Mouse (Mus musculus) frontal cortex, postnatal 10 days (tissue): ENCODE data around the gene Rfng.
"Not testable (repeated sequence)": the region's sequence is repeated elsewhere in the genome, so short reads cannot be mapped to it uniquely, and the experiment has no call there.

Experiments used
- DNase-seq, 2 experiments: peaks; one replicate each; pipeline ENCODE4 v3.0.0; 2022; ENCODE audit warnings: low spot score in 2 of 2, mixed read lengths in 1 of 2

The Rfng gene

GRCm38 (mm10) chr11:120812068-120812467 is 28.1 kb upstream of the Rfng start:
- DNase-seq = no peak

GRCm38 (mm10) chr11:120808010-120808409 is 24.0 kb upstream of the Rfng start:
- DNase-seq = no peak

GRCm38 (mm10) chr11:120805375-120806298 is 21.6 kb upstream of the Rfng start:
- DNase-seq = no peak

GRCm38 (mm10) chr11:120804769-120805168 is 20.8 kb upstream of the Rfng start:
- no peak for DNase-seq

- DNase-seq = no peak
Observed at GRCm38 (mm10) chr11:120804274-120804673, 20.3 kb upstream of the Rfng start.

- DNase-seq = peak; percentile 65 to 79
Observed at GRCm38 (mm10) chr11:120800061-120800904, 16.3 kb upstream of the Rfng start.

GRCm38 (mm10) chr11:120799316-120799890 is 15.4 kb upstream of the Rfng start:
- DNase-seq = no peak

GRCm38 (mm10) chr11:120798244-120798643 is 14.2 kb upstream of the Rfng start:
- DNase-seq = no peak

GRCm38 (mm10) chr11:120796614-120796946 is 12.6 kb upstream of the Rfng start:
- no peak for DNase-seq

GRCm38 (mm10) chr11:120795756-120796613 is 12.0 kb upstream of the Rfng start, which contains the start of gene Dus1l:
Dus1l (minus strand) TSS chr11:120796403.
- peak; percentile 92 to 96 for DNase-seq

- no peak for DNase-seq
Observed at GRCm38 (mm10) chr11:120792652-120793051, 8.6 kb upstream of the Rfng start.

- DNase-seq = no peak
Observed at GRCm38 (mm10) chr11:120789810-120790209, 5.8 kb upstream of the Rfng start.

- no peak for DNase-seq
Observed at GRCm38 (mm10) chr11:120789355-120789754, 5.3 kb upstream of the Rfng start.

GRCm38 (mm10) chr11:120788460-120788859 is 4.5 kb upstream of the Rfng start:
- DNase-seq = not testable (repeated sequence)

GRCm38 (mm10) chr11:120785145-120785544 is 1.1 kb upstream of the Rfng start:
- DNase-seq = no peak

GRCm38 (mm10) chr11:120783426-120784063 is 462 bp downstream of the Rfng start:
- DNase-seq = no peak

GRCm38 (mm10) chr11:120781361-120781760 is 2.6 kb downstream of the Rfng start:
- DNase-seq = not testable (repeated sequence)

GRCm38 (mm10) chr11:120779876-120780275 is 4.1 kb downstream of the Rfng start:
- no peak for DNase-seq

GRCm38 (mm10) chr11:120777123-120777522 is 6.9 kb downstream of the Rfng start:
- DNase-seq = no peak

GRCm38 (mm10) chr11:120775774-120776469 is 8.1 kb downstream of the Rfng start:
- DNase-seq = peak; percentile 78 to 91
